Mouse (Mus musculus): ENCODE data around the gene Trpv6. TPM values are rescaled to one million over a fixed set of nuclear protein-coding genes. Genes with fewer than 3 reads are reported as not detected.

Trpv6 gene
- total RNA-seq, 2 experiments from 2014 or later: not detected

- intact Hi-C loops (cut with DNase I): no loop called here
- no peak for DNase-seq
Measured at GRCm38 (mm10) chr6:41628180-41628579, 8.0 kb downstream of the Trpv6 start.

GRCm38 (mm10) chr6:41622661-41623060, 13.5 kb downstream of the Trpv6 start:
- peak in 1 of 2 experiments; percentile 6 for DNase-seq
- intact Hi-C loops (cut with DNase I): no loop called here

- DNase-seq: no peak
- intact Hi-C loops (cut with DNase I): no loop called here
Measured at GRCm38 (mm10) chr6:41621241-41621990, 14.8 kb downstream of the Trpv6 start.

- DNase-seq: no peak
- intact Hi-C loops (cut with DNase I): no loop called here
Measured at GRCm38 (mm10) chr6:41620173-41620798, 15.9 kb downstream of the Trpv6 start.

- no peak for DNase-seq
- intact Hi-C loops (cut with DNase I): loop anchor here (10.0 kb wide), 1 partner anchor 657 kb away; the partner anchor contains the start of genes Casp2 and Tmem139
Measured at GRCm38 (mm10) chr6:41607637-41608036, 28.6 kb downstream of the Trpv6 start.

GRCm38 (mm10) chr6:41606214-41606613, 30.0 kb downstream of the Trpv6 start:
- intact Hi-C loops (cut with DNase I): loop anchor here (10.0 kb wide), 1 partner anchor 659 kb away; the partner anchor contains the start of genes Casp2 and Tmem139

GRCm38 (mm10) chr6:41605794-41606104, 30.5 kb downstream of the Trpv6 start:
- intact Hi-C loops (cut with DNase I): loop anchor here (10.0 kb wide), 1 partner anchor 659 kb away; the partner anchor contains the start of genes Casp2 and Tmem139
- no peak for DNase-seq

More at GRCm38 (mm10) chr6:41606214-41606613, 30.0 kb downstream of the Trpv6 start:
- DNase-seq: peak; percentile 18 to 38

- intact Hi-C loops (cut with DNase I): loop anchor here (10.0 kb wide), 1 partner anchor 660 kb away; the partner anchor contains the start of genes Casp2 and Tmem139
- DNase-seq: peak; percentile 76
Measured at GRCm38 (mm10) chr6:41605061-41605793, 31.0 kb downstream of the Trpv6 start, which contains the start of gene Ephb6. Ephb6 (plus strand) TSS chr6:41605482.

- intact Hi-C loops (cut with DNase I): loop anchor here (5.0 to 10.0 kb wide), 2 partner anchors 660 to 978 kb away; partner anchors contain the start of genes Casp2 and Tmem139
- peak; percentile 48 to 57 for DNase-seq
Measured at GRCm38 (mm10) chr6:41604401-41605050, 31.7 kb downstream of the Trpv6 start.

- intact Hi-C loops (cut with DNase I): no loop called here
- DNase-seq: no peak
Measured at GRCm38 (mm10) chr6:41582189-41582588, 54.0 kb downstream of the Trpv6 start.

- no peak for DNase-seq
- intact Hi-C loops (cut with DNase I): no loop called here
Measured at GRCm38 (mm10) chr6:41581295-41581694, 54.9 kb downstream of the Trpv6 start.

- intact Hi-C loops (cut with DNase I): no loop called here
- DNase-seq: no peak
Measured at GRCm38 (mm10) chr6:41577297-41577696, 58.9 kb downstream of the Trpv6 start.

GRCm38 (mm10) chr6:41576526-41577097, 59.6 kb downstream of the Trpv6 start:
- DNase-seq: no peak
- intact Hi-C loops (cut with DNase I): no loop called here

Other genes starting within 250 kb of the Trpv6 start
- gene Gm5771, start 244.0 kb downstream of the Trpv6 start, total RNA-seq (2021): not detected
- not detected for gene Gm10334, start 190.3 kb downstream of the Trpv6 start, total RNA-seq (2021)
- not detected for gene Prss1, start 177.5 kb downstream of the Trpv6 start, total RNA-seq (2021)
- not detected for gene Prss2, start 114.6 kb downstream of the Trpv6 start, total RNA-seq (2021)
- 1 to 10 TPM; 2.4 to 3.0 TPM for gene Ephb6, start 30.9 kb downstream of the Trpv6 start, total RNA-seq (2021)
- gene Trpv5, start 44.4 kb upstream of the Trpv6 start, total RNA-seq (2021): not detected
- gene Llcfc1, start 48.0 kb upstream of the Trpv6 start, total RNA-seq (2021): not detected
- gene Kel, start 67.9 kb upstream of the Trpv6 start, total RNA-seq (2021): under 1 TPM in 1 of 2 experiments, not detected in 1; 0.36 TPM
- not detected for gene Olfr459, start 138.8 kb upstream of the Trpv6 start, total RNA-seq (2021)
- gene Pip, start 211.1 kb upstream of the Trpv6 start, total RNA-seq (2021): not detected
- not detected for gene Sval2, start 216.6 kb upstream of the Trpv6 start, total RNA-seq (2021)

Data from heart, postnatal 10 days (tissue).